Mouse (Mus musculus): ENCODE data around the gene Zfp128. TPM values are rescaled to one million over a fixed set of nuclear protein-coding genes. Genes with fewer than 3 reads are reported as not detected.
"Not testable (repeated sequence)": the region's sequence is repeated elsewhere in the genome, so short reads cannot be mapped to it uniquely, and the experiment has no call there.

Gene Zfp128
- 7.0 and 7.5 TPM in 2 replicates for polyA plus RNA-seq (2015; fragmentation: Nextera tagmentation; extraction: Ambion mirVana)

GRCm38 (mm10) chr7:12880911-12881660 lies at the start of gene Zfp128:
Gene Zfp128, plus strand, starts transcription at chr7:12881177.
- Histone ChIP-seq H3K27ac (no peak within 1 kb of the TSS), H3K4me2 (peak within 1 kb of the TSS; percentile 71), H3K9me3 (replicated peaks) (no peaks in the 10 kb centered on the region), H3K27me3 (no peaks in the 10 kb centered on the region), H3K4me1 (peaks cover 13% of the 10 kb centered on the region), H3K4me3 (peak within 1 kb of the TSS; percentile 75), H3K9ac (peak within 1 kb of the TSS; percentile 83), H3K36me3 (ENCODE audit: poor library complexity, severe bottlenecking) (peaks cover 20% of the 10 kb centered on the region)
- peak; percentile 99 for ATAC-seq
- under 1% methylated on average over 35 of the region's 35 CpGs for WGBS

GRCm38 (mm10) chr7:12834162-12835120 lies 46.5 kb upstream of the Zfp128 start, which contains the start of gene Zfp110:
Gene Zfp110, plus strand, starts transcription at chr7:12834761.
- Histone ChIP-seq H3K36me3 (ENCODE audit: poor library complexity, severe bottlenecking) (peaks cover 33% of the 10 kb centered on the region), H3K4me1 (peaks cover 5% of the 10 kb centered on the region; the same call in 1 of the 2 replicates), H3K27ac (peak within 1 kb of the TSS; percentile 48), H3K4me2 (peak within 1 kb of the TSS; percentile 62), H3K4me3 (peak within 1 kb of the TSS; percentile 58), H3K9ac (peak within 1 kb of the TSS; percentile 74), H3K27me3 (no peaks in the 10 kb centered on the region), H3K9me3 (replicated peaks) (peaks cover 31% of the 10 kb centered on the region)
- peak; percentile 98 for ATAC-seq
- WGBS, result 3% methylated on average over 47 of the region's 47 CpGs

- Histone ChIP-seq H3K4me2 (peak overlapping the region; percentile 62), H3K4me1 (peaks cover 5% of the 10 kb centered on the region; the same call in 1 of the 2 replicates), H3K4me3 (peak overlapping the region; percentile 58), H3K36me3 (ENCODE audit: poor library complexity, severe bottlenecking) (peaks cover 40% of the 10 kb centered on the region), H3K27ac (peak overlapping the region; percentile 48), H3K27me3 (no peaks in the 10 kb centered on the region), H3K9ac (peak overlapping the region; percentile 74), H3K9me3 (replicated peaks) (peaks cover 34% of the 10 kb centered on the region)
- 40% methylated on average over 13 of the region's 13 CpGs for WGBS
- ATAC-seq, result peak; percentile 61
These were observed 45.7 kb upstream of the Zfp128 start for GRCm38 (mm10) chr7:12835193-12835671.

- H3K27me3 ChIP-seq, result no peaks in the 10 kb centered on the region
- peaks cover 37% of the 10 kb centered on the region for H3K9me3 ChIP-seq (replicated peaks)
- 96% methylated on average over 4 of the region's 4 CpGs for WGBS
- H3K36me3 ChIP-seq (ENCODE audit: poor library complexity, severe bottlenecking), result peaks cover 45% of the 10 kb centered on the region
- peaks cover 5% of the 10 kb centered on the region; the same call in 1 of the 2 replicates for H3K4me1 ChIP-seq
- H3K27ac ChIP-seq, result no peak overlapping the region
- H3K4me2 ChIP-seq, result peak overlapping the region; percentile 62
- peak overlapping the region; percentile 58 for H3K4me3 ChIP-seq
- no peak overlapping the region for H3K9ac ChIP-seq
- no peak for ATAC-seq
These were observed 45.2 kb upstream of the Zfp128 start for GRCm38 (mm10) chr7:12835779-12836178.

GRCm38 (mm10) chr7:12874301-12874700 lies 6.7 kb upstream of the Zfp128 start:
- no peaks in the 10 kb centered on the region for H3K4me1 ChIP-seq
- WGBS, result 21% methylated on average over 3 of the region's 3 CpGs
- H3K36me3 ChIP-seq (ENCODE audit: poor library complexity, severe bottlenecking), result no peaks in the 10 kb centered on the region
- H3K9me3 ChIP-seq (replicated peaks), result peaks cover 4% of the 10 kb centered on the region
- no peak overlapping the region for H3K4me2 ChIP-seq
- H3K27me3 ChIP-seq, result no peaks in the 10 kb centered on the region
- no peak overlapping the region for H3K4me3 ChIP-seq
- no peak overlapping the region for H3K27ac ChIP-seq
- H3K9ac ChIP-seq, result no peak overlapping the region
- no peak for ATAC-seq

GRCm38 (mm10) chr7:12880036-12880435 lies 941 bp upstream of the Zfp128 start:
- Histone ChIP-seq H3K9ac (no peak overlapping the region), H3K36me3 (ENCODE audit: poor library complexity, severe bottlenecking) (peaks cover 9% of the 10 kb centered on the region), H3K9me3 (replicated peaks) (no peaks in the 10 kb centered on the region), H3K27me3 (no peaks in the 10 kb centered on the region), H3K27ac (no peak overlapping the region), H3K4me3 (0 out of 2 replicates have a peak overlapping the region, but pooled peaks have one; percentile 75), H3K4me1 (peaks cover 13% of the 10 kb centered on the region), H3K4me2 (0 out of 2 replicates have a peak overlapping the region, but pooled peaks have one; percentile 71)
- ATAC-seq, result no peak

GRCm38 (mm10) chr7:12880497-12880896 lies 480 bp upstream of the Zfp128 start:
- peaks cover 13% of the 10 kb centered on the region for H3K4me1 ChIP-seq
- H3K9me3 ChIP-seq (replicated peaks); H3K27ac ChIP-seq; H3K27me3 ChIP-seq: not testable (repeated sequence)
- ATAC-seq, result peak; percentile 13; the same call in 1 of the 2 replicates
- peak overlapping the region; percentile 65 for H3K9ac ChIP-seq
- 43% methylated on average over 8 of the region's 8 CpGs for WGBS
- H3K4me3 ChIP-seq, result peak overlapping the region; percentile 75
- peaks cover 14% of the 10 kb centered on the region for H3K36me3 ChIP-seq (ENCODE audit: poor library complexity, severe bottlenecking)
- H3K4me2 ChIP-seq, result peak overlapping the region; percentile 71

GRCm38 (mm10) chr7:12886563-12887266 lies 5.7 kb downstream of the Zfp128 start:
- no peak for ATAC-seq
- H3K36me3 ChIP-seq (ENCODE audit: poor library complexity, severe bottlenecking), result peaks cover 74% of the 10 kb centered on the region
- no peak overlapping the region for H3K4me3 ChIP-seq
- WGBS, result 92% methylated on average over 12 of the region's 12 CpGs
- no peak overlapping the region for H3K27ac ChIP-seq
- no peak overlapping the region for H3K4me2 ChIP-seq
- H3K4me1 ChIP-seq, result peaks cover 9% of the 10 kb centered on the region
- no peaks in the 10 kb centered on the region for H3K27me3 ChIP-seq
- H3K9me3 ChIP-seq (replicated peaks), result no peaks in the 10 kb centered on the region
- H3K9ac ChIP-seq, result no peak overlapping the region

GRCm38 (mm10) chr7:12887585-12887984 lies 6.6 kb downstream of the Zfp128 start:
- H3K36me3 ChIP-seq (ENCODE audit: poor library complexity, severe bottlenecking), result peaks cover 76% of the 10 kb centered on the region
- no peaks in the 10 kb centered on the region for H3K27me3 ChIP-seq
- WGBS, result 90% methylated on average over 5 of the region's 5 CpGs

GRCm38 (mm10) chr7:12890928-12891327 lies 10.0 kb downstream of the Zfp128 start:
- Histone ChIP-seq H3K4me1 (no peaks in the 10 kb centered on the region), H3K36me3 (ENCODE audit: poor library complexity, severe bottlenecking) (peaks cover 58% of the 10 kb centered on the region), H3K27ac (no peak overlapping the region), H3K9ac (no peak overlapping the region), H3K4me2 (no peak overlapping the region), H3K27me3 (no peaks in the 10 kb centered on the region), H3K4me3 (no peak overlapping the region), H3K9me3 (replicated peaks) (no peaks in the 10 kb centered on the region)
- ATAC-seq, result no peak
- 94% methylated on average over 14 of the region's 14 CpGs for WGBS

More at GRCm38 (mm10) chr7:12887585-12887984, 6.6 kb downstream of the Zfp128 start:
- Histone ChIP-seq H3K4me2 (no peak overlapping the region), H3K27ac (no peak overlapping the region), H3K9ac (no peak overlapping the region), H3K4me3 (no peak overlapping the region), H3K4me1 (peaks cover under 1% of the 10 kb centered on the region), H3K9me3 (replicated peaks) (no peaks in the 10 kb centered on the region)
- ATAC-seq, result no peak

GRCm38 (mm10) chr7:12891334-12891733 lies 10.4 kb downstream of the Zfp128 start:
- Histone ChIP-seq H3K4me2 (no peak overlapping the region), H3K36me3 (ENCODE audit: poor library complexity, severe bottlenecking) (peaks cover 54% of the 10 kb centered on the region), H3K4me3 (no peak overlapping the region), H3K27ac (no peak overlapping the region), H3K9ac (no peak overlapping the region), H3K27me3 (no peaks in the 10 kb centered on the region), H3K9me3 (replicated peaks) (no peaks in the 10 kb centered on the region), H3K4me1 (no peaks in the 10 kb centered on the region)
- no peak for ATAC-seq
- WGBS, result 93% methylated on average over 1 of the region's 1 CpGs
